Mouse (Mus musculus) midbrain, embryonic 14.5 days (tissue): Measurements from ENCODE around the gene Syt16. TPM values are rescaled to one million over a fixed set of nuclear protein-coding genes. Genes with fewer than 3 reads are reported as not detected.

Source experiments
- ATAC-seq: fragments of 200-750 bp; cut with Nextera tagmentation; 2 replicates; pipeline ENCODE4 v1.8.0; 2017; ENCODE audit warnings: moderate number of reproducible peaks, moderate library complexity; ENCODE audit not compliant: low FRiP score, low TSS enrichment
- DNase-seq: peaks from one replicate; pipeline ENCODE4 v3.0.0-alpha.2; 2015
- H3K27ac ChIP-seq: fragments of 300-500 bp; sonication (generic); replicated peaks from 2 replicates; pipeline ENCODE4 v1.5.1; 2014; ENCODE audit warnings: mild to moderate bottlenecking, low read depth, low read length, moderate library complexity
- H3K27me3 ChIP-seq: fragments of 300-500 bp; sonication (generic); 2 replicates; pipeline ENCODE4 v1.6.1; 2014; ENCODE audit warnings: low read length, control low read depth, mixed read lengths; ENCODE audit not compliant: control insufficient read depth, insufficient read depth
- H3K36me3 ChIP-seq: fragments of 300-500 bp; sonication (generic); 2 replicates; pipeline ENCODE4 v1.6.1; 2014; ENCODE audit warnings: low read length, control low read depth; ENCODE audit not compliant: control insufficient read depth, insufficient read depth
- H3K4me1 ChIP-seq: fragments of 300-500 bp; sonication (generic); 2 replicates; pipeline ENCODE4 v1.6.1; 2014; ENCODE audit warnings: mild to moderate bottlenecking, antibody characterized with exemption, low read length, control low read depth; ENCODE audit not compliant: control insufficient read depth, insufficient read depth
- H3K4me2 ChIP-seq: fragments of 300-500 bp; sonication (generic); 2 replicates; pipeline ENCODE4 v1.6.1; 2014; ENCODE audit warnings: mild to moderate bottlenecking, low read length, moderate library complexity
- H3K4me3 ChIP-seq: fragments of 300-500 bp; sonication (generic); replicated peaks from 2 replicates; pipeline ENCODE4 v1.5.1; 2014; ENCODE audit warnings: low read depth, low read length
- H3K9ac ChIP-seq: fragments of 300-500 bp; sonication (generic); replicated peaks from 2 replicates; pipeline ENCODE4 v1.6.1; 2014; ENCODE audit warnings: mild to moderate bottlenecking, low read length, moderate library complexity
- H3K9me3 ChIP-seq: fragments of 300-500 bp; sonication (generic); 2 replicates; pipeline ENCODE4 v1.6.1; 2016; ENCODE audit warnings: low read length, control low read depth, mixed read lengths; ENCODE audit not compliant: control insufficient read depth
- WGBS: fragments of 180-500 bp; shearing (Covaris S2); extraction: QIAGEN DNeasy Blood & Tissue Kit; methylation state at CpG from one replicate; pipeline ENCODE4 v1.1.7; 2014; 5-methylcytosine and 5-hydroxymethylcytosine counted together
- polyA plus RNA-seq: library from polyadenylated mRNA; unstranded; fragments of >200 nt; fragmentation: Nextera tagmentation; extraction: Ambion mirVana; gene quantifications from 2 replicates; pipeline ENCODE4 v1.2.1, GENCODE M21; 2014

Gene Syt16
- polyA plus RNA-seq, 1 experiment from 2014 or later = 88.4 TPM

GRCm38 (mm10) chr12:74189840-74190239, 192.4 kb downstream of the Syt16 start:
- ATAC-seq = no peak
- no peak overlapping the region for H3K4me3 ChIP-seq
- H3K27me3 ChIP-seq = no peaks in the 10 kb centered on the region
- H3K9ac ChIP-seq = no peak overlapping the region
- H3K36me3 ChIP-seq = no peaks in the 10 kb centered on the region
- no peaks in the 10 kb centered on the region for H3K9me3 ChIP-seq
- H3K4me1 ChIP-seq = no peaks in the 10 kb centered on the region
- WGBS = 54% methylated on average over 4 of the region's 4 CpGs
- no peak for DNase-seq
- no peak overlapping the region for H3K4me2 ChIP-seq
- H3K27ac ChIP-seq = no peak overlapping the region

DNA sequence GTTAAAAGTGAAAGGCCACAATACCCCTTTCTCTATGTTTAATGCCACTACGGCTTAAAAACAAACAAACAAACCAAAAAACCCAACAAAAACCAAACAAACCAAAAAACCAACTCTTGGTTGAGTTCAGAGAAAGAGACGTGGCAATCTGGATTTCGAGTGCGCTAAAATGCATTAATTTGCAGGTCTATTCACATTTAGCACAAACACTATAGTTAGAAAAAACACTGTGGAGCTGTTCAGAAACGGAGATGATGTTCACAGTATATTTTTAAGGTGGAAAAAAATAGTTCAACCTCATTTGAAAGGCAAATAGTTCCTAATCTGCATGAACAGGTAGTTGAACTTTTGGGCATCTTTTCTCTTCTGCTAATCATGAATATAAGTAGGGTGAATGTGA, 192.8 kb downstream of the Syt16 start:
- Histone ChIP-seq H3K9me3 (no peaks in the 10 kb centered on the region), H3K4me1 (no peaks in the 10 kb centered on the region), H3K4me2 (no peak overlapping the region), H3K27me3 (no peaks in the 10 kb centered on the region), H3K4me3 (no peak overlapping the region), H3K27ac (no peak overlapping the region), H3K9ac (no peak overlapping the region), H3K36me3 (no peaks in the 10 kb centered on the region)
- DNase-seq (no peak), ATAC-seq (no peak)
- 92% methylated on average over 5 of the region's 5 CpGs for WGBS

GRCm38 (mm10) chr12:74192552-74192951, 195.1 kb downstream of the Syt16 start:
- Histone ChIP-seq H3K9ac (no peak overlapping the region), H3K4me2 (no peak overlapping the region), H3K27me3 (no peaks in the 10 kb centered on the region), H3K4me1 (no peaks in the 10 kb centered on the region), H3K4me3 (no peak overlapping the region), H3K36me3 (no peaks in the 10 kb centered on the region), H3K27ac (no peak overlapping the region), H3K9me3 (no peaks in the 10 kb centered on the region)
- DNase-seq (no peak), ATAC-seq (no peak)
- WGBS = 76% methylated on average over 4 of the region's 4 CpGs

- DNase-seq (peak; percentile 4), ATAC-seq (no peak)
- Histone ChIP-seq H3K27ac (no peak overlapping the region), H3K4me2 (no peak overlapping the region), H3K36me3 (no peaks in the 10 kb centered on the region), H3K27me3 (no peaks in the 10 kb centered on the region), H3K9me3 (no peaks in the 10 kb centered on the region), H3K9ac (no peak overlapping the region), H3K4me1 (peaks cover 6% of the 10 kb centered on the region; the same call in 1 of the 2 replicates), H3K4me3 (no peak overlapping the region)
- 69% methylated on average over 5 of the region's 5 CpGs for WGBS
These were observed 203.9 kb downstream of the Syt16 start for GRCm38 (mm10) chr12:74201410-74201809.

DNA sequence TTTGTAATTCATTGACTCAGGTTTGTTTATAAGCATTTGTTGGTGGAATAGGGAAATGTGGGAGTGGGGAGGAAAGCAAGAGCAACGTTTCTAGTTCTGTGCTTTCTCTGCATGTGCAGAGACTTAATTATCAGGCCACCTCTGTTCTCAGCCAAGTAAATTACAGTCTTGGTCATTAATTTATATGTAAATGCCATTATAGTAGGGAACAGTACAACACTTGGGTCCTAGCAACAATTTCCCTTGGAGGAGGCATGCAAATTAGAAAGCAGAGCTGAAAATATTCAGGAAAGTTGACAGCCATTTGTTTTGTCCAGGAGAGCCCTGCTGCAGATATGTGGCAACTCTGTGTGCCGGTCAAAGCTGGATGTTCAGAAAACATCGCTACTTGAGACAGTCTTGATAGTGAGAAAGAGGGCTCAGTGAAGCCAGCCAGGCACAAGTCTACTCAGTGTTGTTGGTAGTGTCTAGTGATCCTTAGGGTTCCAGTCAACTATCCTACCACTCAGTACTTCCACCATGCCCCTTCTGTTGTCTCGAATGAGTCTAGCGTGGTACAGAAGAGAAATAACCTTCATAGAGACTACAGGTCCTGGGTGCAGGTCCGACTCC, 205.1 kb downstream of the Syt16 start:
- Histone ChIP-seq H3K4me3 (no peak overlapping the region), H3K4me2 (no peak overlapping the region), H3K9ac (no peak overlapping the region), H3K9me3 (no peaks in the 10 kb centered on the region), H3K27me3 (no peaks in the 10 kb centered on the region), H3K36me3 (no peaks in the 10 kb centered on the region), H3K4me1 (peaks cover 6% of the 10 kb centered on the region; the same call in 1 of the 2 replicates), H3K27ac (no peak overlapping the region)
- peak; percentile 5 for DNase-seq
- WGBS = 80% methylated on average over 6 of the region's 6 CpGs
- no peak for ATAC-seq

- Histone ChIP-seq H3K4me2 (no peak overlapping the region), H3K9me3 (no peaks in the 10 kb centered on the region), H3K36me3 (no peaks in the 10 kb centered on the region), H3K4me1 (no peaks in the 10 kb centered on the region), H3K9ac (no peak overlapping the region), H3K4me3 (no peak overlapping the region), H3K27me3 (no peaks in the 10 kb centered on the region), H3K27ac (no peak overlapping the region)
- DNase-seq (no peak), ATAC-seq (no peak)
- 75% methylated on average over 3 of the region's 3 CpGs for WGBS
These were observed 214.7 kb downstream of the Syt16 start for GRCm38 (mm10) chr12:74212156-74212555.

DNA sequence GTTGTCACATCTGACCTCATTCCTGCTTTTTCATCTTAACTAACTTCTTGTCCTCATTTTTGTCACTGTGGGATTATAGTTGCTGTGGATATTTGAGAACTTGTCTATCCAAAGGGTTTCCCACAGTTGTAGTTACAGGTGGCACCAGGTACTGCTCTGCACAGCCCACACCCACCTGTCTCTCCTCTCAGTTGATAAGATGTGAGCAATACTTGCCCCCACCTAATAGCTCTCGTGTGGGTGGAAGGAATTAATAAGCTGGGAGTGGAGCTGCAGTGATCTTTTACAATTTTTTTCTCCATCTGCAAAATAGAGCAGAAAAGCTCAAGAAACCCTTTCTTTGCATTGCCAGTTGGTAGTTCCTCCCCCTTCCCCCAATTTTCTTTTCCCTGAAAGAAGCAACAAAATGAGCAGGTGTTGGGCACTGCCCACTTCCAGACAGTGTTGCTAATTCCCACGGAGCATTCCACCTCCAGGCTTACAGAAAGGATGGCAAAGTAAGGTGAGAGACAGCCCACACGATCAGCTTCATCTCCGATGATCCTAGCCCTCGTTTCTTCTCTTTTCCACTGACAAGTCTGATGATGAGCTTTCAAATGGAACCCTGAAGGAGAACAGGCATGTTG, 218.8 kb downstream of the Syt16 start:
- H3K27me3 ChIP-seq = no peaks in the 10 kb centered on the region
- H3K4me2 ChIP-seq = no peak overlapping the region
- H3K4me3 ChIP-seq = no peak overlapping the region
- ATAC-seq = no peak
- no peak for DNase-seq
- no peak overlapping the region for H3K27ac ChIP-seq
- WGBS = 71% methylated on average over 5 of the region's 5 CpGs
- H3K9ac ChIP-seq = no peak overlapping the region
- no peaks in the 10 kb centered on the region for H3K9me3 ChIP-seq
- no peaks in the 10 kb centered on the region for H3K4me1 ChIP-seq
- H3K36me3 ChIP-seq = no peaks in the 10 kb centered on the region

- ATAC-seq = no peak
These were observed 222.4 kb downstream of the Syt16 start for GRCm38 (mm10) chr12:74219909-74220308.

DNA sequence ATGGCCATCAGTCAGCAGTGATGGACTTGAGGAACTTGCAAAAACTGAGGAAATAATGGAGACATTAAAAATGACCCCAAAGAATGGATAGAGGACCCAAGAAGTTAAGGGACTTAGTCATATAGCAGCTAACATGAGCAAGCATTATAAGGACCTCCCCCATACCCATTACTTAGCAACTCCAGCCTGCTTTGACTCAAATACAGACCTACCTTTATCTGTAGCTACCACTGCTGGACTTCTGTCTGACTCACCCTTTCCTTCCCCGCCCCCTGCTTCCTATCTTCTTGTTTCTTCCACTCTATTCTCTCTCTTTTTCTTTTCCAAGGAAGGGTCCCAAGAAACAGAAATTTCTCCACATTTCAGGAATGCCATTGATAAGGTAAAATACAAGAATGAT, 223.2 kb downstream of the Syt16 start:
- Histone ChIP-seq H3K9ac (no peak overlapping the region), H3K9me3 (no peaks in the 10 kb centered on the region), H3K27me3 (no peaks in the 10 kb centered on the region), H3K36me3 (no peaks in the 10 kb centered on the region), H3K27ac (no peak overlapping the region), H3K4me2 (no peak overlapping the region), H3K4me3 (no peak overlapping the region), H3K4me1 (no peaks in the 10 kb centered on the region)
- DNase-seq (no peak), ATAC-seq (no peak)
- 67% methylated on average over 1 of the region's 1 CpGs for WGBS

More at GRCm38 (mm10) chr12:74219909-74220308, 222.4 kb downstream of the Syt16 start:
- H3K36me3 ChIP-seq = no peaks in the 10 kb centered on the region
- 89% methylated on average over 4 of the region's 4 CpGs for WGBS
- no peak overlapping the region for H3K4me2 ChIP-seq
- no peak overlapping the region for H3K27ac ChIP-seq
- H3K4me1 ChIP-seq = no peaks in the 10 kb centered on the region
- H3K9me3 ChIP-seq = no peaks in the 10 kb centered on the region
- no peaks in the 10 kb centered on the region for H3K27me3 ChIP-seq
- H3K9ac ChIP-seq = no peak overlapping the region
- no peak overlapping the region for H3K4me3 ChIP-seq
- DNase-seq = no peak
